Mouse (Mus musculus) G1E (cell line): ENCODE results near the gene Dnpep. TPM values are rescaled to one million over a fixed set of nuclear protein-coding genes. Genes with fewer than 3 reads are reported as not detected.
A peak's percentile ranks its signal among the peaks of the same experiment; 100 is the strongest.

Experiments used
- ATAC-seq: 2 replicates; pipeline ENCODE4 v1.8.0; 2016; ENCODE audit warnings: mild to moderate bottlenecking; ENCODE audit not compliant: insufficient number of reproducible peaks, poor library complexity, low FRiP score, severe bottlenecking; ENCODE audit errors: extremely low read depth
- DNase-seq: peaks from one replicate; pipeline ENCODE4 v3.0.0; 2012; ENCODE audit warnings: low spot score
- H3K27me3 ChIP-seq: 2 replicates; pipeline ENCODE4 v1.6.1; 2012; ENCODE audit warnings: mild to moderate bottlenecking, low read length, inconsistent platforms; ENCODE audit not compliant: insufficient read depth
- H3K36me3 ChIP-seq: replicated peaks from 2 replicates; pipeline ENCODE3; 2012; ENCODE audit warnings: mild to moderate bottlenecking, inconsistent platforms
- H3K4me1 ChIP-seq: 2 replicates; pipeline ENCODE4 v1.6.1; 2012; ENCODE audit warnings: low read depth, low read length, inconsistent platforms, mixed read lengths; ENCODE audit not compliant: insufficient read depth
- H3K4me3 ChIP-seq: 2 replicates; pipeline ENCODE4 v1.5.1; 2012; ENCODE audit warnings: low read depth, mild to moderate bottlenecking, inconsistent platforms, low read length, moderate library complexity, mixed read lengths
- H3K9me3 ChIP-seq: replicated peaks from 2 replicates; pipeline ENCODE4 v1.6.1; 2012; ENCODE audit warnings: inconsistent platforms
- CTCF ChIP-seq: IDR thresholded peaks from 2 replicates; pipeline ENCODE4 v1.5.1; 2012; ENCODE audit warnings: low read depth, low read length, inconsistent platforms, mixed read lengths
- GATA1 ChIP-seq: IDR thresholded peaks from 2 replicates; pipeline ENCODE4 v1.6.1; 2012; ENCODE audit warnings: borderline replicate concordance, low read length, inconsistent platforms, mixed read lengths
- GATA2 ChIP-seq: IDR thresholded peaks from 2 replicates; pipeline ENCODE4 v1.6.1; 2012; ENCODE audit warnings: low read depth, low read length, inconsistent platforms, borderline replicate concordance
- POLR2AphosphoS5 ChIP-seq: IDR thresholded peaks from 2 replicates; pipeline ENCODE4 v1.6.1; 2012; ENCODE audit warnings: low read depth, low read length, inconsistent platforms; ENCODE audit not compliant: insufficient replicate concordance
- TAL1 ChIP-seq: conservative IDR thresholded peaks from 2 replicates; pipeline ENCODE4 v1.6.1; 2012; ENCODE audit warnings: low read depth, low read length, inconsistent platforms, mixed read lengths
- polyA plus RNA-seq: library from polyadenylated mRNA; stranded (reverse); fragments of >175 nt; gene quantifications from 2 replicates; pipeline ENCODE4 v1.2.3, GENCODE M21; 2012
- total RNA-seq, 2 experiments: library from RNA; stranded (forward) in 1 of 2; stranded (reverse) in 1 of 2; fragments of 200-1000 nt in 1 of 2; fragments of >200 nt in 1 of 2; fragmentation: Nextera tagmentation in 1 of 2; gene quantifications; 2 replicates each; pipeline ENCODE4 v1.2.3; 2014 to 2017

Gene Dnpep
- total and polyA plus RNA-seq, 3 experiments: 38.7 to 79.0 (median 73.7) TPM

DNA sequence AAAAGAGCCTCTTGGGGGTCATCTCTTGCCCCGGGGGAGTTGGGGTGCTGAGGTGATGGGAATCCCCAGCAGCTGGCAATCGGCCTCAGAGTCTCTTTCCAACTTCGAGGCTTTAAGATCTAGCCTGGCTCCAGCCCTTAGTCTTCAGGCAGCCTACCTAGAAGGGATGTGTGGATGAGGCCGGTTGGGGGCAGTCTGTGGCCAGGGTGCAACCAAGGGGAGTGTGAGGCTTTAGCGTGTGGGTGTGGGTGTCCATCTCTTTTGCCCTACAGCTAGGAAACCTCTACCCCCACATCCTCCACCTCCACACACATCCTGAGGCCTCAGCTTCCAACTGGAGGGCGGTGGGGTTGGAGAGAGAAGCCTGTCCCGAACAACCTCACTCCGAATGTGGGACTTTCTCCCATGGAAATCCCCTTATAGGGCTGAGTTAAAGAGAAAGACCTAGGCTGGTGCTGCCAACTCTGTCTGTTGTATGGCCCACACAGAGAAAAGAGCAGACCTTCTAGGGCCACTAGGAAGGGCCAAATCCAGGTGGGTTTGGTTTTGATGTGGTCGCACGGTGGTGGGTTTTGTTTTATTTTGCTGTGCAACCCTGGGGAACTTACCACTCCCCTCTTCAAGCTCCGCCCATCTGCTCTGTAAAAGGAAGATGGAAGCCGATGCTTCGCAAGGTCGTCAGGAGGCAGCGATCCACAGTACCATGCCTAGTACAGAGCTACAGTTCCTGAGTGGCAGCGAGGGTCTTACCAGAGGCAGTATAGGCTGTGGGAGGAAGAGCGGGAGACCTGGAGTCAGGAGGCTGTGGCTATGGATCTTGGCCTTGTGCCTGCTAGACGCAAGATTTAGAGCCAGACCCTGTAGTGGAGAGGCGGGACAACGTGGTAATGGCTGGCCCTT is 27.5 kb upstream of the Dnpep start:
- peaks cover 65% of the 10 kb centered on the region for H3K27me3 ChIP-seq
- TF ChIP-seq POLR2AphosphoS5: no peak
- no peak for TF ChIP-seq CTCF
- no peak for TF ChIP-seq GATA1
- no peak for TF ChIP-seq GATA2
- TF ChIP-seq TAL1: no peak
- H3K36me3 ChIP-seq: no peaks in the 10 kb centered on the region

DNA sequence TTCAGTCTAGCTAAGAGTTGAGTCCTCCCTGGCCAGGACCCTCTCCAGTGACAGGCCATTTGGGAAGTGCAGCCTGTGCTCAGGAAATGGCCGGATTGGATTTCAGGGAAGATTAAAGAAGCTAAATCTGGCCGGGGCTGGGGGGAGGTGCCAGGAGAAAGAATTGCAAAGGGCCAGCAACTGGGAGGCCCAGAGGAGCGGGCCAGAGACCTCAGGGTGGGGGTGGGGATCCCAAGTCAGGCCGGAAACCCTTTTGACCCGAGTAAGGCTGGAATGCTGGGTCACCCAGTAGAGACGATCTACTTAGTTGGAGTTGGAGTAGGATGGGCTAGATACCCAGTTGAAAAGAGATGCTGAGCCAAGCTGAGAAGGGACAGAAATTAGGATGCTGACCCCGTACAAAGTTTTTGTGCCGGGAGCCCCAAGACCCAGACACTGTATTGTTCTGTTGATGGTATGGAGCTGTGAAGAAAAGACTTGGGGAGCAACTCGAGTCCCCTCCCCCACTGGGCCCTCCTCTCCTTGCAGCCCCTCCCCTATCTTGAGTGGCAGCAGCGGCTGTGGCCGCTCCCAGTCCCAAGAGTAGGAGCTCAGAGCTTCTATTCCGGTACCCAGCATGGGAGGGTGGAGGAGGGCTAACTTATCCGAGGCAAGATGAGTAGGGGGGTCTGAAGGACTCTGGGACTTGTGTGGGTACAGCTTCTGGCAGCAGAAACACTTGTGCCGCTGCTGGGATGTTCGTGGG is 26.7 kb upstream of the Dnpep start:
- Histone ChIP-seq H3K9me3 (no peaks in the 10 kb centered on the region), H3K36me3 (no peaks in the 10 kb centered on the region), H3K4me1 (peaks cover 70% of the 10 kb centered on the region), H3K4me3 (no peak overlapping the region; the same call in 1 of the 2 replicates), H3K27me3 (peaks cover 62% of the 10 kb centered on the region)
- TF ChIP-seq POLR2AphosphoS5: no peak
- TF ChIP-seq CTCF: no peak
- no peak for TF ChIP-seq GATA1
- TF ChIP-seq GATA2: no peak
- TF ChIP-seq TAL1: no peak
- no peak for ATAC-seq
- no peak for DNase-seq

More for the DNA sequence above, 27.5 kb upstream of the Dnpep start:
- H3K4me1 ChIP-seq: peaks cover 65% of the 10 kb centered on the region
- no peaks in the 10 kb centered on the region for H3K9me3 ChIP-seq
- H3K4me3 ChIP-seq: no peak overlapping the region; the same call in 1 of the 2 replicates
- no peak for DNase-seq
- no peak for ATAC-seq

DNA sequence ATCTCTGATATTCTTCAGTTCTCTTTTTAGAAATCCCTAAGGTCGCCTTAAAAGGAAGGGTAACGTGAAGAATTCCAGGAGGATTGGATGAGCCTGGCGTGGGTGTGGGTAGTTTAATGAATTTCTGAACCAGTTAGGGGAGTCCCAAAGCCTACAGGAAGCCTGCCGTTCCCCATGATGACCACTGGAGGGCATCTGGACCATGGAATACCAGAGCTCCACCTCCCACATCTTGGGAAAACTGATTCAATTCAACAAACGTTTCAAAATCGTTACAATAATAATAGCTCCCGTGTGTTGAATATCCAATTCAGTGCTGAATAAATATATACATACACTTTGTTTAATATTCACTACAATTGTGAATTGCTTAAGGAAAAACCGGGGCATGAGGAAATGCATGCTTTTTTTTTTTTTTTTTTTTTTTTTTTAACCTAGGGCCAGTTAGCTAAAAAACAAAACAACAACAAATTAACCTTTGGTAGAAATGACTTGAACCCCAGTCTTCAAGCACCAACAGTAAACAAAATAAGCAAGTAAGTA is 25.2 kb upstream of the Dnpep start:
- ATAC-seq (no peak), DNase-seq (peak; percentile 69)

DNA sequence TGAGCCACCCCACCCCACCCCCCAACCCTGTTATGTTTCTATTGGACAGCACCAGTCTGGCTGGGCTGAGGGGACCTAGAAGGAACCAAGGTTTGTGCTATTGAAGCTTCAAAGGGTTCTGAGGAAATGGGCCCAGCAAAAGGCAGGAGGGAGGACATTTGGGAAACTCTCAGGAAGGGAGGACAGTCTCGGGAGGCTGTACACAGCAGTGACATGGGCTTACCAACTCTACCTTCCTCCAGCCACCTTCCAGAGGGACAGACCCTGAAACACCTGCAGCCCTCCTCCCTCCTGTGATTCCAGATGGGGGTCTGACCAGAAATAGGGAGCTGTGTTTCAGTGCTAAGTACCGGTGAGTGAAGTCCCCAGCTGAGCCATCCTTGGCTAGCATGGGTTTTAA is 22.7 kb upstream of the Dnpep start:
- no peak for ATAC-seq
- H3K27me3 ChIP-seq: peaks cover 31% of the 10 kb centered on the region
- no peak for DNase-seq
- TF ChIP-seq GATA1: no peak
- no peak for TF ChIP-seq POLR2AphosphoS5
- TF ChIP-seq TAL1: no peak
- no peak for TF ChIP-seq GATA2
- no peak for TF ChIP-seq CTCF
- H3K36me3 ChIP-seq: no peaks in the 10 kb centered on the region
- no peaks in the 10 kb centered on the region for H3K9me3 ChIP-seq
- peaks cover 93% of the 10 kb centered on the region for H3K4me1 ChIP-seq
- no peak overlapping the region for H3K4me3 ChIP-seq

More for the DNA sequence above, 25.2 kb upstream of the Dnpep start:
- no peak overlapping the region for H3K4me3 ChIP-seq
- H3K4me1 ChIP-seq: peaks cover 77% of the 10 kb centered on the region
- H3K36me3 ChIP-seq: no peaks in the 10 kb centered on the region
- H3K9me3 ChIP-seq: no peaks in the 10 kb centered on the region
- H3K27me3 ChIP-seq: peaks cover 53% of the 10 kb centered on the region
- TF ChIP-seq CTCF: peak; percentile 94
- no peak for TF ChIP-seq POLR2AphosphoS5

DNA sequence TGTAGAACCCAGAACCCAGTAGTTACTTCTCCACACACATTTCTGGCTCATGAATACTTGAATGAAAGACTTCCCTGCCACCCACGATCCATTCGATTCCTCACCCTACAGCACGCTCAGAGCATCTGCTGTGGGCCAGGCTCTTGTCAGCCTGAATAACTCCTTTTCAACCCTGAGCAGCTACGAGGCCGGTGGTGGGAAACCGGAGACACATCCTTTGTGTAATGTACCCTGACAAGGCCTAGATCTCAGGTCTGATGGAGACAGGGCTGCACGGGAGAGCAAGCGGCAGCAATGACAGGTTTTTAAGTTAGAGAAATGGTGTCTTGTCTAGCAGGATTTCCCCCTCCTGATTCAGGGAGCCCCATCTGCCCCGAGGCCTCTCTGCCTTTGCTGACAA is 21.5 kb upstream of the Dnpep start:
- H3K27me3 ChIP-seq: peaks cover 19% of the 10 kb centered on the region
- H3K4me1 ChIP-seq: peaks cover 89% of the 10 kb centered on the region
- TF ChIP-seq GATA1 (no peak), GATA2 (no peak), TAL1 (no peak), CTCF (no peak), POLR2AphosphoS5 (no peak)
- ATAC-seq: no peak
- DNase-seq: no peak
- H3K4me3 ChIP-seq: peak overlapping the region; percentile 54; the same call in 1 of the 2 replicates
- no peaks in the 10 kb centered on the region for H3K36me3 ChIP-seq
- H3K9me3 ChIP-seq: no peaks in the 10 kb centered on the region

DNA sequence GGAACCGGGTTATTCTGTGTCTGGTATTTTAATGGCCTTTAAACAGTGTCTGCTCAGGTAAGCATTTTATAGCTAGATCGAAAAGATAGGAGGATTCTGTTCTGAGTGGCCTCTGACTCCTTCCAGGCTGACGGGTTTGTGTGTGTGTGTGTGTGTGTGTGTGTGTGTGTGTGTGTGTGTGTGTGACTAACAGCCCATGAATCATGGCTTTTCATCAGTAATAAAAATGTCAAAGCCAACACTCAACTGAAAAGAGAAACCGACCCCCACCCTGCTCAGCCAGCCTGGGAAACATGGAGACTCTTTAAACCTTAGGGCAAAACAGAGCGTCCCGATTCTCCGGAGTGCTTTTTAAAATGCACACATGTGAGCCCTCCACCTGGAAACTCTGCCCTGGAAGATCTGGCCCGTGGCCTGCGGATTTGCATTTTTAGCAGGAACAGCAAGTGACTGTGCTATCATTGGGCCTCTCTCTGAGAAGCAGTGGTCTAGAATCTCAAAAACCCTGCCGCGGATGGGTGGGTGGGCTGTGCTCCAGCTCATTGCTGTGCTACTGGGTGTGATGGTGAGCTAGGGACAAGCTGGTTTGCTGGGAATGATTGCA is 20.4 kb upstream of the Dnpep start:
- DNase-seq (no peak), ATAC-seq (no peak)
- H3K4me1 ChIP-seq: peaks cover 87% of the 10 kb centered on the region
- H3K9me3 ChIP-seq: no peaks in the 10 kb centered on the region
- TF ChIP-seq GATA1: no peak
- TF ChIP-seq POLR2AphosphoS5: no peak
- TF ChIP-seq CTCF: no peak
- TF ChIP-seq GATA2: no peak
- TF ChIP-seq TAL1: no peak
- no peaks in the 10 kb centered on the region for H3K36me3 ChIP-seq
- peaks cover 8% of the 10 kb centered on the region for H3K27me3 ChIP-seq
- peak overlapping the region; percentile 54; the same call in 1 of the 2 replicates for H3K4me3 ChIP-seq
